Mouse (Mus musculus) lung, adult 2 months (tissue): ENCODE data around the gene Hsd17b6. TPM values are rescaled to one million over a fixed set of nuclear protein-coding genes. Genes with fewer than 3 reads are reported as not detected.

ENCODE experiments used
- DNase-seq: peaks from one replicate; pipeline ENCODE4 v3.0.0; 2022
- H3K4me1 ChIP-seq: fragments of 200-500 bp; 2 replicates; pipeline ENCODE4 v1.6.1; 2011; ENCODE audit warnings: low read length; ENCODE audit not compliant: control insufficient read depth, insufficient read depth
- H3K4me3 ChIP-seq: fragments of 200-500 bp; replicated peaks from 2 replicates; pipeline ENCODE3; 2011; ENCODE audit warnings: low read depth, mild to moderate bottlenecking, control low read depth, low read length; ENCODE audit errors: extremely low read depth
- CTCF ChIP-seq: fragments of 200-500 bp; IDR thresholded peaks from 2 replicates; pipeline ENCODE4 v1.5.1; 2011; ENCODE audit warnings: mild to moderate bottlenecking, low read length, control low read depth; ENCODE audit not compliant: insufficient read depth
- POLR2A ChIP-seq: fragments of 200-500 bp; IDR thresholded peaks from 2 replicates; pipeline ENCODE4 v1.6.1; 2011; ENCODE audit warnings: low read depth, mild to moderate bottlenecking, control low read depth, low read length, borderline replicate concordance; ENCODE audit errors: extremely low read depth
- WGBS: fragments of 180-500 bp; shearing (Covaris S2); methylation state at CpG from one replicate; pipeline ENCODE4 v1.1.7; 2018; 5-methylcytosine and 5-hydroxymethylcytosine counted together
- polyA plus RNA-seq: library from polyadenylated mRNA; depleted of rRNA; stranded (reverse); fragments of >200 nt; gene quantifications from 2 replicates; pipeline ENCODE4 v1.2.3, GENCODE M21; 2012

Hsd17b6 gene
- polyA plus RNA-seq, 1 experiment = 0.56 TPM

- DNase-seq = no peak
- Histone ChIP-seq H3K4me3 (no peak overlapping the region), H3K4me1 (peaks cover 12% of the 10 kb centered on the region)
- WGBS = 54% methylated on average over 3 of the region's 3 CpGs
- TF ChIP-seq CTCF (no peak), POLR2A (no peak)
Observed at GRCm38 (mm10) chr10:128039858-128040257, 32.4 kb upstream of the Hsd17b6 start.

GRCm38 (mm10) chr10:128039167-128039566 lies 31.8 kb upstream of the Hsd17b6 start:
- 35% methylated on average over 5 of the region's 5 CpGs for WGBS
- H3K4me3 ChIP-seq = no peak overlapping the region
- peaks cover 16% of the 10 kb centered on the region for H3K4me1 ChIP-seq
- no peak for DNase-seq
- TF ChIP-seq POLR2A (no peak), CTCF (no peak)

- Histone ChIP-seq H3K4me3 (no peak overlapping the region), H3K4me1 (peaks cover 18% of the 10 kb centered on the region)
- TF ChIP-seq POLR2A (no peak), CTCF (no peak)
- no peak for DNase-seq
- 47% methylated on average over 3 of the region's 3 CpGs for WGBS
Observed at GRCm38 (mm10) chr10:128037921-128038320, 30.5 kb upstream of the Hsd17b6 start.

GRCm38 (mm10) chr10:128036746-128037425 lies 29.5 kb upstream of the Hsd17b6 start:
- WGBS = 5% methylated on average over 10 of the region's 10 CpGs
- Histone ChIP-seq H3K4me3 (peak overlapping the region; percentile 92), H3K4me1 (peaks cover 18% of the 10 kb centered on the region)
- DNase-seq = peak; percentile 40
- TF ChIP-seq CTCF (no peak), POLR2A (no peak)

- TF ChIP-seq CTCF = no peak
- TF ChIP-seq POLR2A = no peak
- no peak for DNase-seq
- Histone ChIP-seq H3K4me1 (peaks cover 6% of the 10 kb centered on the region), H3K4me3 (no peak overlapping the region)
- WGBS = 40% methylated on average over 2 of the region's 2 CpGs
Observed at GRCm38 (mm10) chr10:128030860-128031259, 23.4 kb upstream of the Hsd17b6 start.

- no peak for TF ChIP-seq POLR2A
- TF ChIP-seq CTCF = no peak
- DNase-seq = no peak
- no peak overlapping the region for H3K4me3 ChIP-seq
- peaks cover 6% of the 10 kb centered on the region for H3K4me1 ChIP-seq
- WGBS = 92% methylated on average over 7 of the region's 7 CpGs
Observed at GRCm38 (mm10) chr10:128029931-128030330, 22.5 kb upstream of the Hsd17b6 start.

- no peaks in the 10 kb centered on the region for H3K4me1 ChIP-seq
- WGBS = 95% methylated on average over 10 of the region's 10 CpGs
- no peak for DNase-seq
- TF ChIP-seq CTCF = no peak
- no peak overlapping the region for H3K4me3 ChIP-seq
Observed at GRCm38 (mm10) chr10:128023496-128023895, 16.1 kb upstream of the Hsd17b6 start.

- Histone ChIP-seq H3K4me1 (no peaks in the 10 kb centered on the region), H3K4me3 (no peak overlapping the region)
- WGBS = 95% methylated on average over 5 of the region's 5 CpGs
- TF ChIP-seq CTCF (no peak), POLR2A (no peak)
- DNase-seq = no peak
Observed at GRCm38 (mm10) chr10:128022196-128022595, 14.8 kb upstream of the Hsd17b6 start.

GRCm38 (mm10) chr10:128015068-128015934 lies 7.9 kb upstream of the Hsd17b6 start, which contains the start of gene Prim1:
Gene Prim1 (plus strand): TSS chr10:128015168.
- 2% methylated on average over 31 of the region's 31 CpGs for WGBS
- no peak for TF ChIP-seq POLR2A
- no peak for TF ChIP-seq CTCF
- Histone ChIP-seq H3K4me1 (peaks cover 3% of the 10 kb centered on the region; the same call in 1 of the 2 replicates), H3K4me3 (peak within 1 kb of the TSS; percentile 76)
- peak; percentile 76 for DNase-seq

- WGBS = 75% methylated on average over 5 of the region's 5 CpGs
- H3K4me1 ChIP-seq = no peaks in the 10 kb centered on the region
- DNase-seq = no peak
- no peak for TF ChIP-seq CTCF
- TF ChIP-seq POLR2A = no peak
- H3K4me3 ChIP-seq = no peak overlapping the region
Observed at GRCm38 (mm10) chr10:128009735-128010134, 2.3 kb upstream of the Hsd17b6 start.
